Mouse (Mus musculus) common myeloid progenitor, adult 5-6 weeks (primary cell): ENCODE data around the gene Dysf. TPM values are rescaled to one million over a fixed set of nuclear protein-coding genes. Genes with fewer than 3 reads are reported as not detected.
A peak's percentile ranks its signal among the peaks of the same experiment; 100 is the strongest.
"Not testable (repeated sequence)": the region's sequence is repeated elsewhere in the genome, so short reads cannot be mapped to it uniquely, and the experiment has no call there.

Experiments
- ATAC-seq: replicated peaks from 2 replicates; pipeline ENCODE4 v1.8.0; 2016; ENCODE audit warnings: low read depth, mild to moderate bottlenecking, moderate TSS enrichment, inconsistent platforms; ENCODE audit not compliant: poor library complexity, severe bottlenecking
- total RNA-seq: library from RNA; stranded (forward); fragments of 200-1000, 187-1606 nt; gene quantifications from 2 replicates; pipeline ENCODE4 v1.2.3, GENCODE M21; 2017

Dysf gene
- total RNA-seq = not detected in 2 replicates

GRCm38 (mm10) chr6:84008363-84009171, at the start of gene Dysf:
Gene Dysf (plus strand): TSS chr6:84008590.
- peak; percentile 45; the same call in 1 of the 2 replicates for ATAC-seq

DNA sequence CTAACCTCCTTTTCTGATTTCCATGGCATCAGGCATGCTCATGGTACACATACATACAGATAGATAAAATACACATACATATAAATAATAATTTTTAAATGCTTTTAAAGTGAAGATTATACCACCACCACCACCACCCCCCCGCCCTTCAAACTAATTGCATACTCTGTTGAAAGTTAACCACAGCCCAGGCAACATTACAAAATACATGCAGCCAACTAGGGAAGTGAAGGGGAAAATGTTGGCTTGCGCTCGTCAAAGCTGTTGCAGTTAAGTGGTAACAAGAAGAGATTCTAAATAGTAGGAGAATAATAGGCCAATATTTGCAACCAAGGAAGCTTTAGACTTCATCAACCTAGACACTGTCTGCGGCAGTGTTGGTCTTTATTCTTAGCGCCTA, 20.7 kb upstream of the Dysf start:
- no peak for ATAC-seq

GRCm38 (mm10) chr6:84002716-84003115, 5.7 kb upstream of the Dysf start:
- ATAC-seq = no peak

DNA sequence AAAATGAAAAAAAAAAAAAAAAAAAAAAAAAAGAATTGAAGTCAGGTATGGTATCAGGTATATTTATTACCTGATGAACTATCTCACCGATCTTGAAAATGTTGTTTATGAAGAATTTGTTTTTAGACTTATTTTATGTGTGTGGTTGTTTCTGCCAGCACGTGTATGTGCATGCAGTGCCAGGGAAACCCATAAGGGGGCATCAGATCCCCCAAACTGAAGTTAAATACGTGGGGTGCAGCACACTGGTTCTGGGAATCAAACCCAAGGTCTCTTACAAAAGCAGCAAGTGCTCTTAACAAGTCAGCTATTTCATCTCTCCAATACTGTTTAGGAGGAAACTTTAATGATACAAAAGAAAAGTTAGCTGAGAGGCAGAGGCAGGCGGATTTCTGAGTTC, 4.1 kb upstream of the Dysf start:
- no peak for ATAC-seq

- no peak for ATAC-seq
Measured at GRCm38 (mm10) chr6:84009172-84009872, 932 bp downstream of the Dysf start.

GRCm38 (mm10) chr6:84009915-84010302, 1.5 kb downstream of the Dysf start:
- ATAC-seq = no peak

DNA sequence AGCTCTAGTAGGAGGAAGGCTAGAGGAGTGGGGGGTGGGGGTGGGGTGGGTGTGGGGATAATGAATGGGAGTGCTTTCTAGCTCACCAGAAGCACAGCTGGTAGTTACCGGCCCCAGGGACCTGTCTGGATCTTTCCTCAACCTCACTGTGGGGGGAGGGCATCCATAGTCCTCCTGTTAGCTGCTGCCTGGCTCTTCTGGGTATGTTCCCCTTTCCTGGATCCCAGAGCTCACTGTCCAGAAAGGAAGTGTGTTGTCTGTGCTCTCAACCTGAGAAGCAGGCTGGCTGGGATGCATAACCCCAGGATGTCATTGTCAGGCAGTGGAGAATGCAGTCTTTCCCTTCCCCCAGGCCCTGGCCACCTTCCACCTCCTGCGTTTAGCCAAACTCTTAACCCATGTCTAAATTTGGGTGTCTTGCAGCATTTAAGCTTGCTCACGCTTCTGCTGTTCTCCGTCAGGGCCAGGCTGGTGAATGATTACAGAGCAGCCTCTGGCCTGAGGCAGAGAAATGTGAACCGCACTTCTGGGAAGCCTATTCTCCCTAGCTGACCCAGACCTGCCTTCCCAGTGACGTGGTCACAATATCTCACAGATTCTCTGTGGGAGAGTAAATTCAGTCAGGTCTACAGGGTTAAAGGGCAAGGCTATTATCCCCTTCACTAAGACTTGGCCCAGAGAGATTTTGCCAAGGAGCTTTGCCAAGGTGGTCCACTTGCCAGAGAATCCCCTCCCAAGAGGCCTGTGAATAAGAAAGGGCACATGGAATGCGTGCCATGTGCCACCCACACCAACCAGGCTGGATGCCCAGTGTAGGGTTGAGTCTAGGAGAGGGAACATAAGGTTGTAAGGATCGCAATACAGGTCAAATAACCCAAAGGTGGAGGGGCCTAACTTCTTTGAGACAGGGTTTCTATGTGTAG, 2.2 kb downstream of the Dysf start:
- no peak for ATAC-seq

DNA sequence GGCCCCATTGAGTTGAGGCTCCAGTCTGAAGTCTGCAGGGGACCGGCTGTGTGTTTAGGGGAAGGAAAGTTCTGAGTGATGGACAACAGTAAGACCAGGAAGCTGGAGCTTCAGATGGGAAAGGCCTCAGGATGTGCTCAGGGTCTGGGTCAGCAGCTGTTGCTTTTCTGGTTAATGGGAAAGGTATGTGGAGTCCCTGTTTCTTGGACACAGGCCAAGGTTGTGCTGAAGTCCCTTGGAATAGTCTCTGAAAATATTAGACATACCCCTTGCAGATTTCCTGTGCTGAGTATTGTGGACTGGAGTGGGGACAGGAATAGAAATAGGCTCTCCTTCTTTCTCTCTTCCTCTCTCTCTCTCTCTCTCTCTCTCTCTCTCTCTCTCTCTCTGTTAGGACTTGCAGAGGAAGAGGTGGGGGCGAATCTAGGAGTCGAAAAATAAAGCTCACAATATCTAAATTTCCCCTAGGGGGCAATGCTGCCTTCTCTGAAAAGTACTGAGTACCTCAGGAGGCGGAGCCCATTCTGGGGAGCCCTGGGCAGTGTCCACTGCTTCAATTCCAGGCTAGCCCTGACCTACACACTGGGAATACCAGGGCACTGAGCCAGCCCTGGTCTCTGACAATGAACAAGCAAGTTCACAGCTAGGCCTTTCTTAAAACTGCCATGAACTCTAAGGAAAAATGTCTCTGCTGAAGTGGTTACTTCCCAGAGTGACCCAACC, 6.7 kb downstream of the Dysf start:
- ATAC-seq = 0 out of 2 replicates have a peak, but pooled peaks have one; percentile 24

DNA sequence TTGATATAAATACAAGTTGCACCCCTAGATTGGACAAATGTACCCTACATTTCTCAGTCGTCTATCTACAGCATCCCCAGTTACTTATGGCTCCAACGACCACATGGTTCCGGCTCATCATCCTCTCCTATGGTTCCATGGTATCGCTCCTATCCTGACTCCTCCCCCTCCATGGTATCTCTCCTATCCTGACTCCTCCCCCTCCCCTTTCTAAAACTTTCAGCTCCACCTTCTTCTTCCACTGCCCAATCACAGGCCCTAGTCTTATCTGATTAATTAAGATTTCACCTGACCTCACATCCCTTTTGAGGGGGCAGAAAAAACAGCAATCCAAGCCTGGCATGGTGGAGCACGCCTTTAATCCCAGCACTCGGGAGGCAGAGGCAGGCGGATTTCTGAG, 8.5 kb downstream of the Dysf start:
- no peak for ATAC-seq

GRCm38 (mm10) chr6:84017392-84017791, 9.0 kb downstream of the Dysf start:
- ATAC-seq = peak; percentile 64

GRCm38 (mm10) chr6:84018906-84019550, 10.6 kb downstream of the Dysf start:
- ATAC-seq = no peak

GRCm38 (mm10) chr6:84020002-84020401, 11.6 kb downstream of the Dysf start:
- ATAC-seq = no peak

DNA sequence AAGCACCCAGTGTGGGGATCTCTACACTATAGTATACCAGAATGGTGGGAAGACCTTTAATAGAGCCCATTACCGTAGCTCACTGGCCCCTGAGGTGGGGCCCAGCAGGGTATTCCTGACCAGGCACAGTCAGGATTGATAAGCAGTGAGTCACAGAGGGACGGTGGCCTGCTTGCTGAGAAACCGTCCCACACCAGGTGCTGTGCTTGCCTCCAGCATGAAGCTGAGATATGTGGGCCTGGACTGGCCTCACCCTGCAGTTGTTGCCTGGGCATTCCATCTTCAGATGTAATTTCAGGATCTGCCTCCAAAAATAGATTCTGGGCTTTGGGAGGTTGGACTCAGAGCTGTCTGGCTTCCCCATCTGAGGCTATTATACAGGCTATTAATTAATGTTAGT, 13.6 kb downstream of the Dysf start:
- ATAC-seq = no peak

DNA sequence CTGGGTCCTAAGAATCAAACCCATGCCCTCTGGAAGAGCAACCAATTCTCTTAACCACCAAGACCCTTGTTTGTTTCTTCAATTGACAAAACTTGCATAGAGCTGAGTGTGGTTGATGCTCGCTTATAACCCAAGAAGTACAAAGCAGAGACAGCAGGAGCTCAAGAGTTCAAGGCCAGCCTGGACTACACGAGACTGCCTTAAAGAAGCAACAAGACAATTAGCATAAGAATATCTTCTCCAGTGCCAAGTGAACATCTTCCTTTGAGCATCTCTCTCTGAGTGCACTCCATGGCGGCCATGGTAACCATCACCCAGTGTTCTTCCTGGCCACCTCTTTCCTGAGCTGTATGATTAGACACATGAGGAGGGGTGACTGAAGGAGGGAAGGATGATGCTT, 17.2 kb downstream of the Dysf start:
- no peak for ATAC-seq

DNA sequence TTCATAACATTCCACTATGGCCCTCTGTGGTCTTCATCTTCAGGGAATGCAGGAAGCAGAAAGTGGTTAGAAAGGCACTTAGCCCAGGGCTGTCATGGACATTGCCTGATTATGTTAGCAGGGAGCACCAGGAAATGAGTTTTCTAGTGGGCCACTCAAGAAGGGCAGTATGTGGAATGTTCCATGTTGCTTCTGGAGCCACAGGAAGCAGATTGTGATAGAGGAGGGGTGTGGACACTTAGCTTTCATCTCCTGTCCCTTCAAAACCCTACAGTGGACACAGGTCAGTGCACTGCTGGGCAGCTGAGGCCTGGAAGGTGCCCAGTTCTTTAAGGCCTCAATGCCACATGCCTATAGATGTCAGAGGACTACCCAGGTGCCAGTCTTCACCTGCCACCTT, 20.4 kb downstream of the Dysf start:
- no peak for ATAC-seq

DNA sequence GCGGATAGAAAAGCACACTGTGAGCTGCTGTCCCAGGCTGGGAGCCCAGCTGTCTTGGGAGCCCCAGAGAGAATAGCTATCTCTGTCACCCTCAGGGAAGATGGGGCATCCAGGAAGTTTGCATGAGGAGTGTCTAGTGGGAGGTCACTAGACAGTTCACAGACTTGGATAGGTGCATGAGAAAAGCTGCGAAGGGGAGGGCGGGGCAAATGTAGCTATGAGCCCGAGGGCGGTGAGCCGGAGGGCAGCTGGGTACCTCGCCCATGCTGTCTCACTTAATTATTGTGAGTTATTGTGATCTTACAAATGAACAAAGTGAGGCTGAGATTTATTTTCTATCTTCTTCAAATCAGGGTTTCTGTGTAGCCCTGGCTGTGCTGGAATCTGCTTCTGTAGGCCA, 21.4 kb downstream of the Dysf start:
- ATAC-seq = no peak

GRCm38 (mm10) chr6:84032516-84032915, 24.1 kb downstream of the Dysf start:
- not testable (repeated sequence) for ATAC-seq

GRCm38 (mm10) chr6:84043251-84043940, 35.0 kb downstream of the Dysf start:
- ATAC-seq = no peak

DNA sequence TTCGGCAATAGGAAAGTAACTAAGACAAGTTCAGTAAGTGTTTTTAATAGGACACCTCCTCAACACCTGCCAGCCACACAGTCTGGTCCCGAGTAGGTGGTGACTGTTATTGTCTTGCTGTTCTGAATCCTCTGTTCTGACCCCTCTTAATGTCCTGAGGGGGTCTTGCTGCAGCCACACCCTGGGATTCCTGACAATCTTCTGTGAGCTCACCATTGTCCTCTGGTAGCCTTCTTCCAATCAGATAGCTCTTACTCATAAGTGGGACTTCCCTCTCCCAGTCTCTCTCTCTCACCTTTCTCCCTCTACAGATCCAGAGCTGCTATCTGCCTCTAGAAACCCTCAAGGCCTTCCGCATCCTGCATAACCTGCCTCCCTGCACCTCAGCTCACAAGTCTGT, 36.3 kb downstream of the Dysf start:
- no peak for ATAC-seq
